Mouse (Mus musculus): ENCODE results near the gene Zfp987. TPM values are rescaled to one million over a fixed set of nuclear protein-coding genes. Genes with fewer than 3 reads are reported as not detected.

Zfp987 gene
- polyA plus RNA-seq, 1 experiment, result not detected

Other genes with a start within 250 kb of the Zfp987 start
- gene Zfp986, start 228.5 kb upstream of the Zfp987 start, polyA plus RNA-seq (2012; fragmentation: generic; extraction: Trizol), result not detected
- 0.11 TPM for gene Zfp600, start 59.5 kb downstream of the Zfp987 start, polyA plus RNA-seq (2012; fragmentation: generic; extraction: Trizol)